Mouse (Mus musculus) layer of hippocampus, adult 9-11 months (tissue): ENCODE results near the gene Nxpe5.

Experiments used
- DNase-seq: peaks from one replicate; pipeline ENCODE4 v3.0.0; 2022

The Nxpe5 gene

DNA sequence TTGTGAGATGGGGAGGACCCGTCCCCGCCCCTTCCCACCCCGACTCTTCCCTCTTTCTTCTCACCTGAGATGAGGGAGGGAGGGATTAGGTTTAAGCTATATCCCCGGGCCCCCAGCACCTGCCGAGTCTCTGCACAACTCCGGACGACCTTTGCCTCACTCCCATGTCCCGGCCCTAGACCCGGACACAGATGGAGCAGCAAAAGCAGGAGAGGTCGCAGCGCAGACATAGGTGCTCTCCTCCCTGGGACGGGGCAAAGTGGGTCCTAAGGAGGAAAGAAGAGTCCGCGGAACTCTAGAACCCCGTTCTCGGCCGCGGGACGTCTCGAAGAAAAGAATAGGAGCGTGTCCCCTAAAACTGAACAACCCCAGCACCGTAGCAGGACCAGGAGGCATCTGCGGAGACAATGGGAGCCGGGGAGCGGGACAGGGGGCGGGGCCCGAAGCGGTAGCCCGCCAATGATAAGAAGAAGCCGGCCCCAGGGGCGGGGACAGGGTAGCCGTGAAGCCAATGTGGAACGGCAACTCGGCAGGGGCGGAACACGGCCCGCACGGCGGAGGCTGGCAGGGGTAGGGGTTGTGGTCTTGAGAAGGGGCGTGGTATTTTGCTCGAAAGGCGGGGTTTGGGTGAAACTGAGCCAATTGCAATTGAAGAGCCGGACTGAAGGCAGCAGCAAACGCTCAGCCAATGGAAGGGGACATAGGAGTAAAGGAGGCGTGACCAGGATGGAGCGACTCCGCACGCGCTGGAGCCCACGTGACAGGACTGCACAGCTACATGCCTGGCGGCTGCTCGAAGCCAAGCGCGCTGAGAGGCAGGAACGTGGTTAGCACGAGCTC is 54.1 kb downstream of the Nxpe5 start, which contains the start of the genes Gm43720, Gpc2 and Stag3:
Gene Gm43720 (minus strand): TSS at position 374 of the 840 bp plus-strand sequence.
Gene Gpc2 (minus strand): TSS at position 421 of the 840 bp plus-strand sequence.
Gene Stag3 (plus strand): TSS at position 656 of the 840 bp plus-strand sequence.
- peak; percentile 84 for DNase-seq

DNA sequence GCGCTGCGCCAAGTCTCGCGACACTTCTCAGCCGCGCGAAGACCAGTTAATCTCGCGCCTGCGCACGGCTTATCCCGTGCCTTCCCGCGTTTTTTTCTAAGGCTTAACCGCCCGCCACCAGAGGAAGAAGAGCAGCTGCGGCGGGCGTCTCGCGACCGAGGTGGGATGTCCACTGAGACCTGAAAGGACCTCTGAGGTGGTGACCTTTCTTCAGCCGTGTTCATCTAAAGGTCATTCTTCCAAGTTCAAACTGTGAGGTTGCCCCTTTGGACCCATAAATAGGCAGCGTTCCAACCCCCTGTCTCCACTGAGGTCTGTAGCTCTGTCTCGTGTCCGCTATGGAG is 54.7 kb downstream of the Nxpe5 start:
- DNase-seq = no peak

DNA sequence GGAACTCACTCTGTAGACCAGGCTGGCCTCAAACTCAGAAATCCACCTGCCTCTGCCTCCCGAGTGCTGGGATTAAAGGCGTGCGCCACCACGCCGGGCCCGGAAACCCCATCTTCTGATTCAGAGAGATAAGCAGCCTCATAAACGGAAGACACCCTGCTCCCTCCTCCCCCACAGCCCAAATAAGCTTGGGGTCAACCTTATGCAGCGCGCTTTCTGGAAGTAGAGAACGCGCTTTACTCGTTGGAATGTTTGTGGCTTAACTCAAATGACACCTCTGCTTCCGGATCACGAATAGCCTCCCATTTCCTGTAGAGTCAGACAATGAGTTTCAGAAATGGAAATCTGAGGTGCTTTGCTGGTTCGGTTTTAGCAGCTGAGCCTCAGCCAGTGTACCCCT is 55.1 kb downstream of the Nxpe5 start:
- DNase-seq = no peak

DNA sequence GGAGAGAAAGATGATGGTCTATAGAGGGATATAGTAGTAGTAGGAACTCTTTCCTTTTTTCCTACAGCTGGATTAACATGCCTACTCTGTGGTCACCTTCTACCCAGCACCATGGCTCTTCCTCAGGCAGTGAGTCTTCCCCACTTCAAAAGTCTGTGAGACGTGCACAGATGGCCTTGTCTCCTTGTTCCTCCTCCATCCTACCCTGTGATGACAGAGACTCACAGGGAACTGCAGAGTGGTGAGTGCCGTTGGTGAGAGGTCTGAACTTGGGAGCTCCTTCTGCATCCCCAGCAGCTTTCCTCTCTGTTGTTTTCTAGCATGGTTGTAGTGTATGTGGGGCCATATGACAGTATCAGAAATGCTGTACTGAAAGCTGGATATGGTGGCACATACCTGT is 56.1 kb downstream of the Nxpe5 start:
- no peak for DNase-seq

DNA sequence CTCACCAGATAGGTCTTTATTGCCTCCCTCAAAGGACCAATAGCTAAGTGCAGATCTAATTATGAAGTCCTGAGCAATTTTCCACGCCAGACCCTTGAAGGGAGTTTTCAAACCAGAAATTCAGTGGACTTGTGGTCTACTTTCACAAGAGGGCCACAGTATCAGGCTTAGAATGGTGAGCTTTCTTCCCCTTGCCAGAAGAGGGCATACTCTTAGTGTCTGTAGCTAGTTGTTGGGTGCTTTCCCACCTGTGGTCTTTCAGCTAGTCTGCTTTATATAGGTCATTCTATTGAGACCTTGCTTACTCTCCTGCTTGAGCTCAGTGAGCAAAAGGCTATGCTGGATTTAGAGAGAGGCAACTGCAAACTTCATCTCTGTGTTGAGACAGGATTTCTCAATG is 57.8 kb downstream of the Nxpe5 start:
- DNase-seq = no peak

DNA sequence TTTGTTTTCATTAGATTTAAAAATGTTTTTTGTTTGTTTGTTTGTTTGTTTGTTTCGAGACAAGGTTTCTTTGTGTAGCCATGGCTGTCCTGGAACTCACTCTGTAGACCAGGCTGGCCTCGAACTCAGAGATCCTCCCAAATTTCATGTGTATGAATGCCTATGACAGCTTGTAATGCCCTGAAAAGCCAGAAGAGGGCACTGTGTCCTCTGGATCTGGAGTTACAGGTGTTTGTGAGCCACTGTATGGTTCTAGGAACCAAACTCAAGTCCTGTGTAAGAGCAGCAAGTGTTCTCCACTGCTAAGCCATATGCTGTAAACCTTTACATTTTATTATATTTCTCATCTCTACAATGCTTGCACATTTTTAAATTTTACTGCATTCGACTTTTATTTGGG is 62.2 kb downstream of the Nxpe5 start:
- DNase-seq = no peak

DNA sequence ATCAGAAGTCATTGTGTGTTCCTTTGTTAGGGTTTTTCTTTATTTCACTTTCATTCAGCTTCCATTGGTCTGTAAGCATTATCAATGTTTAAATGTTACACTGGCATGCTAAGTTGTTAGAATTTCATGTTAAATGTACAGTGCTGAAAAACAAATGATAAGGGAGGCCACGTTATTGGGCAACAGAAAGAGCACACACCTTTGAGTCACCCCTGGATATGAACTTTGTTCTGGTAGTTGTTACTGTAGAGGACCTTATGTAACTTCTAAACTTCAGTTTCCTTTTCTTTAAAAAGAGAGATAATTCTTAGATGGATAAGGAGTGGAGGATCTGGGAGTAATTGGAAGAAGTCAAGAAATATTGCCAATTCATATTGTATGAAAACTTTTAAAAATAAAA is 65.9 kb downstream of the Nxpe5 start:
- no peak for DNase-seq

DNA sequence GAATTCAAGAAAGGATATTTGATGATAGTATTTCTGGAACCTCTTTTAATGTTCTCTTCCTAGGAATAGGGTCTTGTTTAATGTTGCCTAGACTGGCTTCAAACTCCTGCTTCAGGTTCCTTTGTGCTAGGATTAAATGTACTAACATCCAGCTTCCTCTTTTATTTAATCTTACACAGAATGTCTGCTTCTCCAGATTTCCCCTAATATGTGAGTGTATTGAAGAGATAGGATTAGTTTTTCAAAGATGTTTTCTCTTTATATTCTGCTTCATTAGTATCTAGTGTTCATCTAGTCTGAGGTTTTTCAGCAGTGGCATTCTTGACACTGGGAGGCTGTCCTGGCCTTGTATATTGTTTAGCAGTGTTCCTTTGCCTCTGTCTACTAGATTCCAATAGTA is 68.5 kb downstream of the Nxpe5 start:
- DNase-seq = no peak

DNA sequence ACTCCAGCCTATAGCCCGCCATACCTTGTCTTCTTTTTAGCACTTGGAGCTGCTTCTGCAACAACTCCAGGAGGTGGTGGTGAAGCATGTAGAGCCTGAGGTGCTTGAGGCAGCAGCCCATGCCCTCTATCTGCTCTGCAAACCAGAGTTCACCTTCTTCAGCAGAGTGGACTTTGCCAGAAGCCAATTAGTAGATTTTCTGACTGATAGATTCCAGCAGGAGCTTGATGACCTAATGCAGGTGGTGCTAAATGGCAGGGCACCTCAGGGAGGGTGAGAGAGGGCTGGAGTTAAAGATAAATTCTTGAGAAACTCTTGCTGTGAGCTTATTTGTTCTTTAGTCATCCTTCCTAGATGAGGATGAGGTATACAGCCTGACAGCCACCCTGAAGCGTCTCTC is 73.9 kb downstream of the Nxpe5 start:
- no peak for DNase-seq
